Mouse (Mus musculus) urinary bladder, postnatal 4 days (tissue): ENCODE results near the gene Add3.
A peak's percentile ranks its signal among the peaks of the same experiment; 100 is the strongest.

ENCODE experiments used
- DNase-seq, 2 experiments: peaks; one replicate each; pipeline ENCODE4 v3.0.0; 2021 to 2022; ENCODE audit warnings: low spot score in 2 of 2

Gene Add3

GRCm38 (mm10) chr19:53130399-53131175, 9.7 kb upstream of the Add3 start:
- DNase-seq = no peak

- DNase-seq = no peak
Observed at GRCm38 (mm10) chr19:53132471-53132870, 7.8 kb upstream of the Add3 start.

GRCm38 (mm10) chr19:53136336-53137090, 3.7 kb upstream of the Add3 start:
- no peak for DNase-seq

GRCm38 (mm10) chr19:53137116-53137670, 3.0 kb upstream of the Add3 start:
- DNase-seq = no peak

- DNase-seq = no peak
Observed at GRCm38 (mm10) chr19:53140804-53141250, 584 bp downstream of the Add3 start.

- DNase-seq = peak in 1 of 2 experiments; percentile 55
Observed at GRCm38 (mm10) chr19:53141251-53142072, 1.2 kb downstream of the Add3 start.

GRCm38 (mm10) chr19:53142190-53143107, 2.2 kb downstream of the Add3 start:
- peak; percentile 100 for DNase-seq

GRCm38 (mm10) chr19:53143108-53143971, 3.1 kb downstream of the Add3 start:
- peak in 1 of 2 experiments; percentile 46 for DNase-seq

GRCm38 (mm10) chr19:53145075-53145474, 4.8 kb downstream of the Add3 start:
- no peak for DNase-seq

- no peak for DNase-seq
Observed at GRCm38 (mm10) chr19:53149381-53149780, 9.1 kb downstream of the Add3 start.

GRCm38 (mm10) chr19:53152451-53152850, 12.2 kb downstream of the Add3 start:
- DNase-seq = no peak

- DNase-seq = no peak
Observed at GRCm38 (mm10) chr19:53153096-53153495, 12.9 kb downstream of the Add3 start.

- no peak for DNase-seq
Observed at GRCm38 (mm10) chr19:53154156-53154555, 13.9 kb downstream of the Add3 start.

GRCm38 (mm10) chr19:53156361-53156760, 16.1 kb downstream of the Add3 start:
- no peak for DNase-seq

- DNase-seq = no peak
Observed at GRCm38 (mm10) chr19:53157176-53157575, 16.9 kb downstream of the Add3 start.

- no peak for DNase-seq
Observed at GRCm38 (mm10) chr19:53159351-53159750, 19.1 kb downstream of the Add3 start.

- no peak for DNase-seq
Observed at GRCm38 (mm10) chr19:53162927-53163326, 22.7 kb downstream of the Add3 start.

- no peak for DNase-seq
Observed at GRCm38 (mm10) chr19:53164645-53165044, 24.4 kb downstream of the Add3 start.
